Mouse (Mus musculus): ENCODE measurements at regions not wholly inside any gene's neighbourhood (a gene's known extent, or its start where the extent isn't known, plus 50 kb on each side); places are given as distances from the start of the nearest gene placed in this dataset.

- no peak for ATAC-seq (ENCODE audit: insufficient read depth, low read depth)
- TF ChIP-seq EP300 (IDR thresholded peaks at IDR 0.05; ENCODE audit: low read depth) (no peak), CTCF (IDR thresholded peaks at IDR 0.05; ENCODE audit: low read depth) (no peak)
- 82% methylated on average over 3 of the region's 3 CpGs for WGBS
- Histone ChIP-seq H3K4me2 (ENCODE audit: low read depth, low read length) (no peak overlapping the region), H3K27ac (ENCODE audit: low read depth) (no peak overlapping the region), H3K9me3 (replicated peaks; ENCODE audit: control insufficient read depth, low read length) (no peaks in the 10 kb centered on the region), H3K4me3 (ENCODE audit: low read depth, low read length) (no peak overlapping the region), H3K36me3 (replicated peaks; ENCODE audit: control insufficient read depth, insufficient read depth, low read length) (no peaks in the 10 kb centered on the region), H3K9ac (replicated peaks; ENCODE audit: low read depth, low read length) (no peak overlapping the region), H3K27me3 (ENCODE audit: control insufficient read depth, insufficient read depth, low read length) (no peaks in the 10 kb centered on the region), H3K4me1 (ENCODE audit: control insufficient read depth, insufficient read depth) (no peaks in the 10 kb centered on the region)
- no peak for DNase-seq (ENCODE audit: low spot score)
Observed at GRCm38 (mm10) chr10:98799830-98800229, 114.4 kb upstream of the Atp2b1 start.

GRCm38 (mm10) chr10:98800949-98801348 lies 113.3 kb upstream of the Atp2b1 start:
- no peaks in the 10 kb centered on the region for H3K27me3 ChIP-seq (ENCODE audit: control insufficient read depth, insufficient read depth, low read length)
- WGBS = 75% methylated on average over 8 of the region's 8 CpGs
- H3K4me3 ChIP-seq (ENCODE audit: low read depth, low read length) = no peak overlapping the region
- no peaks in the 10 kb centered on the region for H3K4me1 ChIP-seq (ENCODE audit: control insufficient read depth, insufficient read depth)
- H3K9me3 ChIP-seq (replicated peaks; ENCODE audit: control insufficient read depth, low read length) = no peaks in the 10 kb centered on the region
- H3K9ac ChIP-seq (replicated peaks; ENCODE audit: low read depth, low read length) = no peak overlapping the region
- TF ChIP-seq CTCF (IDR thresholded peaks at IDR 0.05; ENCODE audit: low read depth) (no peak), EP300 (IDR thresholded peaks at IDR 0.05; ENCODE audit: low read depth) (no peak)
- no peak for DNase-seq (ENCODE audit: low spot score)
- H3K27ac ChIP-seq (ENCODE audit: low read depth) = no peak overlapping the region
- ATAC-seq (ENCODE audit: insufficient read depth, low read depth) = no peak
- H3K4me2 ChIP-seq (ENCODE audit: low read depth, low read length) = no peak overlapping the region
- H3K36me3 ChIP-seq (replicated peaks; ENCODE audit: control insufficient read depth, insufficient read depth, low read length) = no peaks in the 10 kb centered on the region

- ATAC-seq (ENCODE audit: insufficient read depth, low read depth) = no peak
- no peak for DNase-seq (ENCODE audit: low spot score)
- 96% methylated on average over 1 of the region's 1 CpGs for WGBS
- Histone ChIP-seq H3K27ac (ENCODE audit: low read depth) (no peak overlapping the region), H3K27me3 (ENCODE audit: control insufficient read depth, insufficient read depth, low read length) (no peaks in the 10 kb centered on the region), H3K4me1 (ENCODE audit: control insufficient read depth, insufficient read depth) (no peaks in the 10 kb centered on the region), H3K36me3 (replicated peaks; ENCODE audit: control insufficient read depth, insufficient read depth, low read length) (no peaks in the 10 kb centered on the region), H3K4me2 (ENCODE audit: low read depth, low read length) (no peak overlapping the region), H3K9ac (replicated peaks; ENCODE audit: low read depth, low read length) (no peak overlapping the region), H3K4me3 (ENCODE audit: low read depth, low read length) (no peak overlapping the region), H3K9me3 (replicated peaks; ENCODE audit: control insufficient read depth, low read length) (no peaks in the 10 kb centered on the region)
- no peak for TF ChIP-seq EP300 (IDR thresholded peaks at IDR 0.05; ENCODE audit: low read depth)
- TF ChIP-seq CTCF (IDR thresholded peaks at IDR 0.05; ENCODE audit: low read depth) = no peak
Observed at GRCm38 (mm10) chr10:98805013-98805412, 109.2 kb upstream of the Atp2b1 start.

DNA sequence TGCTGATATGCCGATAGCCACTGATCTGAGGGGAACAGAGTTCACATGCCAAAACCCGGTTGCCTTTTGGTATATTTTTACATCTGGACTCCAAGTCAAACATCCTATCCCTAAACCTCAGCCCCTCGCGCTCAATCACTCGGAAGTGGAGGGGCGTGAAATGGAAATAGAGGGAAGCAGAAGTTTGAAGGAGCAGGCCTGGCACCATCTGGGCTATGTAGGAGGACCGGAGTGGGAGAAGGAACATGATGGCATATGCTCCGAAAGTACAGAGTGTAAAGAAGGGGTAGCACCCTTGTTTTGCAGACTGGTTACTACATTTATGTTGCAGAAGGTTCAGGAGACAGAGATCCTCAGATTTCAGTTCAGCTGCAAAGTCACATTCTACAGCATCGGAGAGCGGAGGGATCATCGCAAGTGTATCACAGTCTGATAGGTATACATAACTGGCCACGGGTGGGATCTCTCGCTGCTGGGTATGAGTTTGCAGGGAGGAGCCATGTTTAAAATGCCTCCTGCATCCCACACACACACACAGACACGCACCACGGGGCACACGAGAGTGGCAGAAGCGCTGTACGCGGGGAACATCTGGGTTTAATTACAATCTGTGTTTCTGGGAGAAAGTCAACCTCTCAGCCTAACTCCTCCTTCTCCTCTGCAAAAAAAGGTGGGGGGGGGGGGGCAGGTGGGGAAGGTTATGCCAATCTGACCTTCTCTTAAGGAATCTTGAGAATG lies 107.2 kb upstream of the Atp2b1 start:
- Histone ChIP-seq H3K36me3 (replicated peaks; ENCODE audit: control insufficient read depth, insufficient read depth, low read length) (no peaks in the 10 kb centered on the region), H3K4me1 (ENCODE audit: control insufficient read depth, insufficient read depth) (no peaks in the 10 kb centered on the region), H3K27me3 (ENCODE audit: control insufficient read depth, insufficient read depth, low read length) (no peaks in the 10 kb centered on the region), H3K9ac (replicated peaks; ENCODE audit: low read depth, low read length) (no peak overlapping the region), H3K4me2 (ENCODE audit: low read depth, low read length) (no peak overlapping the region), H3K4me3 (ENCODE audit: low read depth, low read length) (no peak overlapping the region), H3K27ac (ENCODE audit: low read depth) (no peak overlapping the region), H3K9me3 (replicated peaks; ENCODE audit: control insufficient read depth, low read length) (no peaks in the 10 kb centered on the region)
- no peak for ATAC-seq (ENCODE audit: insufficient read depth, low read depth)
- WGBS = 80% methylated on average over 19 of the region's 19 CpGs
- TF ChIP-seq EP300 (IDR thresholded peaks at IDR 0.05; ENCODE audit: low read depth) (no peak), CTCF (IDR thresholded peaks at IDR 0.05; ENCODE audit: low read depth) (no peak)
- no peak for DNase-seq (ENCODE audit: low spot score)

DNA sequence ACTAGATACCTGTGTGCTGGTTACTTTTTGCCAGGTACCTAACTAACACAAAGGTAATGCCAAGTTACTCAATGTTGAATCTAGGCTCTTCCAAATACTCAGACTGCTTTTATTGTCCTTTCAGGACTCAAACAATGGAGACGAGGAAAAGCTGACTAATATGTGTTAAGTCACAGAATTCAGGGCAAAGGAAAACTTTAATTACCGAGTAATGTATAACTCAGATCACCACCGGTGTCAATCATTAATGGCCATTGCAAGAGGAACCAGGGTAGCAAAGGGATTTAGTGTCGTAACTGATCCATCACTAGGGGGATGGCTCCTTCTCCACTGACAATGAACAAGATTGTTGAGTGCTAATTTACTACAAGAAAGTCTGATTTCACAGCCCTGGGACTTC lies 105.6 kb upstream of the Atp2b1 start:
- Histone ChIP-seq H3K4me3 (ENCODE audit: low read depth, low read length) (no peak overlapping the region), H3K9ac (replicated peaks; ENCODE audit: low read depth, low read length) (no peak overlapping the region), H3K4me2 (ENCODE audit: low read depth, low read length) (no peak overlapping the region), H3K4me1 (ENCODE audit: control insufficient read depth, insufficient read depth) (no peaks in the 10 kb centered on the region), H3K27me3 (ENCODE audit: control insufficient read depth, insufficient read depth, low read length) (no peaks in the 10 kb centered on the region), H3K36me3 (replicated peaks; ENCODE audit: control insufficient read depth, insufficient read depth, low read length) (no peaks in the 10 kb centered on the region), H3K27ac (ENCODE audit: low read depth) (no peak overlapping the region), H3K9me3 (replicated peaks; ENCODE audit: control insufficient read depth, low read length) (no peaks in the 10 kb centered on the region)
- WGBS = 78% methylated on average over 4 of the region's 4 CpGs
- no peak for ATAC-seq (ENCODE audit: insufficient read depth, low read depth)
- TF ChIP-seq CTCF (IDR thresholded peaks at IDR 0.05; ENCODE audit: low read depth) (no peak), EP300 (IDR thresholded peaks at IDR 0.05; ENCODE audit: low read depth) (no peak)
- DNase-seq (ENCODE audit: low spot score) = no peak

- Histone ChIP-seq H3K27ac (ENCODE audit: low read depth) (no peak overlapping the region), H3K9ac (replicated peaks; ENCODE audit: low read depth, low read length) (no peak overlapping the region), H3K4me2 (ENCODE audit: low read depth, low read length) (no peak overlapping the region), H3K4me3 (ENCODE audit: low read depth, low read length) (no peak overlapping the region), H3K27me3 (ENCODE audit: control insufficient read depth, insufficient read depth, low read length) (no peaks in the 10 kb centered on the region), H3K36me3 (replicated peaks; ENCODE audit: control insufficient read depth, insufficient read depth, low read length) (no peaks in the 10 kb centered on the region), H3K4me1 (ENCODE audit: control insufficient read depth, insufficient read depth) (no peaks in the 10 kb centered on the region), H3K9me3 (replicated peaks; ENCODE audit: control insufficient read depth, low read length) (0 out of 2 replicates have a peak, but pooled peaks cover 1% of the 10 kb centered on the region)
- TF ChIP-seq EP300 (IDR thresholded peaks at IDR 0.05; ENCODE audit: low read depth) = no peak
- no peak for TF ChIP-seq CTCF (IDR thresholded peaks at IDR 0.05; ENCODE audit: low read depth)
- 83% methylated on average over 5 of the region's 5 CpGs for WGBS
- no peak for DNase-seq (ENCODE audit: low spot score)
- ATAC-seq (ENCODE audit: insufficient read depth, low read depth) = no peak
Observed at GRCm38 (mm10) chr10:98829051-98829450, 85.2 kb upstream of the Atp2b1 start.

Data from heart, postnatal 0 days (tissue).